Mouse (Mus musculus) neural tube, embryonic 11.5 days (tissue): Measurements from ENCODE around the gene Platr17. TPM values are rescaled to one million over a fixed set of nuclear protein-coding genes. Genes with fewer than 3 reads are reported as not detected.

Experiments used
- ATAC-seq: fragments of 200-750 bp; cut with Nextera tagmentation; 2 replicates; pipeline ENCODE4 v1.8.0; 2017; ENCODE audit warnings: moderate number of reproducible peaks, mild to moderate bottlenecking, moderate TSS enrichment, moderate library complexity; ENCODE audit not compliant: insufficient read depth, low FRiP score, low TSS enrichment
- DNase-seq: peaks from one replicate; pipeline ENCODE4 v3.0.0-alpha.2; 2015; ENCODE audit warnings: low spot score
- H3K27ac ChIP-seq: fragments of 300-500 bp; sonication (generic); 2 replicates; pipeline ENCODE4 v1.5.1; 2014; ENCODE audit warnings: low read depth, mild to moderate bottlenecking, low read length
- H3K27me3 ChIP-seq: fragments of 300-500 bp; sonication (generic); 2 replicates; pipeline ENCODE4 v1.6.1; 2014; ENCODE audit warnings: mild to moderate bottlenecking, low read length, mixed read lengths; ENCODE audit not compliant: control insufficient read depth, insufficient read depth
- H3K36me3 ChIP-seq: fragments of 300-500 bp; sonication (generic); 2 replicates; pipeline ENCODE4 v1.6.1; 2014; ENCODE audit warnings: mild to moderate bottlenecking, low read length, moderate library complexity, mixed read lengths; ENCODE audit not compliant: control insufficient read depth, insufficient read depth
- H3K4me1 ChIP-seq: fragments of 300-500 bp; sonication (generic); 2 replicates; pipeline ENCODE4 v1.6.1; 2014; ENCODE audit warnings: low read length, mixed read lengths; ENCODE audit not compliant: control insufficient read depth, insufficient read depth
- H3K4me2 ChIP-seq: fragments of 300-500 bp; sonication (generic); 2 replicates; pipeline ENCODE4 v1.6.1; 2014; ENCODE audit warnings: low read depth, mild to moderate bottlenecking, moderate library complexity
- H3K4me3 ChIP-seq: fragments of 300-500 bp; sonication (generic); 2 replicates; pipeline ENCODE4 v1.5.1; 2014; ENCODE audit warnings: low read depth, low read length
- H3K9ac ChIP-seq: fragments of 300-500 bp; sonication (generic); 2 replicates; pipeline ENCODE4 v1.6.1; 2014; ENCODE audit warnings: mild to moderate bottlenecking, low read length
- H3K9me3 ChIP-seq: fragments of 300-500 bp; sonication (generic); 2 replicates; pipeline ENCODE4 v1.6.1; 2016; ENCODE audit warnings: low read length; ENCODE audit not compliant: control insufficient read depth
- WGBS: fragments of 180-500 bp; shearing (Covaris S2); extraction: QIAGEN DNeasy Blood & Tissue Kit; methylation state at CpG from one replicate; pipeline ENCODE4 v1.1.7; 2014; 5-methylcytosine and 5-hydroxymethylcytosine counted together
- polyA plus RNA-seq: library from polyadenylated mRNA; unstranded; fragments of >200 nt; fragmentation: Nextera tagmentation; extraction: Ambion mirVana; gene quantifications from 2 replicates; pipeline ENCODE4 v1.2.1, GENCODE M21; 2014

Platr17 gene
- polyA plus RNA-seq, 1 experiment from 2014 or later, result not detected

GRCm38 (mm10) chr17:33916294-33916693 is 11.4 kb downstream of the Platr17 start:
- peaks cover 20% of the 10 kb centered on the region for H3K4me1 ChIP-seq
- peak overlapping the region; percentile 52 for H3K9ac ChIP-seq
- peaks cover 23% of the 10 kb centered on the region for H3K36me3 ChIP-seq
- WGBS, result 1% methylated on average over 18 of the region's 20 CpGs
- H3K9me3 ChIP-seq, result no peaks in the 10 kb centered on the region
- 0 out of 2 replicates have a peak overlapping the region, but pooled peaks have one; percentile 63 for H3K27ac ChIP-seq
- no peaks in the 10 kb centered on the region for H3K27me3 ChIP-seq
- DNase-seq, result no peak
- H3K4me3 ChIP-seq, result peak overlapping the region; percentile 50
- peak; percentile 46 for ATAC-seq
- H3K4me2 ChIP-seq, result peak overlapping the region; percentile 54

- 78% methylated on average over 31 of the region's 31 CpGs for WGBS
- H3K9me3 ChIP-seq, result no peaks in the 10 kb centered on the region
- ATAC-seq (no peak), DNase-seq (no peak)
- no peak overlapping the region for H3K27ac ChIP-seq
- H3K36me3 ChIP-seq, result peaks cover 17% of the 10 kb centered on the region
- peak overlapping the region; percentile 54 for H3K4me2 ChIP-seq
- peak overlapping the region; percentile 50 for H3K4me3 ChIP-seq
- H3K4me1 ChIP-seq, result peaks cover 20% of the 10 kb centered on the region
- no peak overlapping the region for H3K9ac ChIP-seq
- no peaks in the 10 kb centered on the region for H3K27me3 ChIP-seq
Measured at GRCm38 (mm10) chr17:33916847-33917655, 12.1 kb downstream of the Platr17 start.

- no peak for ATAC-seq
- no peak overlapping the region for H3K4me2 ChIP-seq
- no peak for DNase-seq
- no peak overlapping the region for H3K27ac ChIP-seq
- WGBS, result 85% methylated on average over 18 of the region's 18 CpGs
- 0 out of 2 replicates have a peak overlapping the region, but pooled peaks have one; percentile 6 for H3K4me3 ChIP-seq
- H3K9me3 ChIP-seq, result no peaks in the 10 kb centered on the region
- no peak overlapping the region; the same call in 1 of the 2 replicates for H3K9ac ChIP-seq
- peaks cover 11% of the 10 kb centered on the region for H3K36me3 ChIP-seq
- peaks cover 20% of the 10 kb centered on the region for H3K4me1 ChIP-seq
- no peaks in the 10 kb centered on the region for H3K27me3 ChIP-seq
Measured at GRCm38 (mm10) chr17:33917656-33918292, 12.8 kb downstream of the Platr17 start.

GRCm38 (mm10) chr17:33918293-33919203 is 13.6 kb downstream of the Platr17 start:
- no peak overlapping the region for H3K27ac ChIP-seq
- no peaks in the 10 kb centered on the region for H3K27me3 ChIP-seq
- ATAC-seq (no peak), DNase-seq (no peak)
- no peaks in the 10 kb centered on the region for H3K9me3 ChIP-seq
- H3K4me2 ChIP-seq, result peak overlapping the region; percentile 98
- no peak overlapping the region; the same call in 1 of the 2 replicates for H3K9ac ChIP-seq
- WGBS, result 60% methylated on average over 37 of the region's 37 CpGs
- H3K4me1 ChIP-seq, result peaks cover 20% of the 10 kb centered on the region
- H3K4me3 ChIP-seq, result 0 out of 2 replicates have a peak overlapping the region, but pooled peaks have one; percentile 6
- peaks cover 6% of the 10 kb centered on the region for H3K36me3 ChIP-seq

- no peaks in the 10 kb centered on the region; the same call in 1 of the 2 replicates for H3K36me3 ChIP-seq
- DNase-seq, result no peak
- peak overlapping the region; percentile 60 for H3K9ac ChIP-seq
- WGBS, result under 1% methylated on average over 52 of the region's 52 CpGs
- peak overlapping the region; percentile 98 for H3K4me2 ChIP-seq
- 0 out of 2 replicates have a peak overlapping the region, but pooled peaks have one; percentile 56 for H3K27ac ChIP-seq
- H3K27me3 ChIP-seq, result no peaks in the 10 kb centered on the region
- H3K4me1 ChIP-seq, result peaks cover 20% of the 10 kb centered on the region
- peak overlapping the region; percentile 43 for H3K4me3 ChIP-seq
- H3K9me3 ChIP-seq, result no peaks in the 10 kb centered on the region
- ATAC-seq, result no peak
Measured at GRCm38 (mm10) chr17:33919351-33920281, 14.7 kb downstream of the Platr17 start.

GRCm38 (mm10) chr17:33920282-33921097 is 15.6 kb downstream of the Platr17 start:
- Histone ChIP-seq H3K4me3 (peak overlapping the region; percentile 43), H3K27ac (0 out of 2 replicates have a peak overlapping the region, but pooled peaks have one; percentile 56), H3K9ac (peak overlapping the region; percentile 60), H3K4me1 (peaks cover 20% of the 10 kb centered on the region), H3K27me3 (no peaks in the 10 kb centered on the region), H3K9me3 (no peaks in the 10 kb centered on the region), H3K4me2 (peak overlapping the region; percentile 98), H3K36me3 (no peaks in the 10 kb centered on the region; the same call in 1 of the 2 replicates)
- ATAC-seq (peak; percentile 60), DNase-seq (peak; percentile 85)
- under 1% methylated on average over 36 of the region's 36 CpGs for WGBS

GRCm38 (mm10) chr17:33921361-33921760 is 16.4 kb downstream of the Platr17 start:
- Histone ChIP-seq H3K36me3 (no peaks in the 10 kb centered on the region; the same call in 1 of the 2 replicates), H3K27me3 (no peaks in the 10 kb centered on the region), H3K4me3 (no peak overlapping the region), H3K4me2 (no peak overlapping the region), H3K9me3 (no peaks in the 10 kb centered on the region), H3K4me1 (peaks cover 20% of the 10 kb centered on the region), H3K27ac (no peak overlapping the region), H3K9ac (no peak overlapping the region)
- DNase-seq (no peak), ATAC-seq (no peak)
- WGBS, result 87% methylated on average over 7 of the region's 7 CpGs
